Comparison of ENCODE assay signal across 18 mouse cellular contexts in the genomic region with DNA sequence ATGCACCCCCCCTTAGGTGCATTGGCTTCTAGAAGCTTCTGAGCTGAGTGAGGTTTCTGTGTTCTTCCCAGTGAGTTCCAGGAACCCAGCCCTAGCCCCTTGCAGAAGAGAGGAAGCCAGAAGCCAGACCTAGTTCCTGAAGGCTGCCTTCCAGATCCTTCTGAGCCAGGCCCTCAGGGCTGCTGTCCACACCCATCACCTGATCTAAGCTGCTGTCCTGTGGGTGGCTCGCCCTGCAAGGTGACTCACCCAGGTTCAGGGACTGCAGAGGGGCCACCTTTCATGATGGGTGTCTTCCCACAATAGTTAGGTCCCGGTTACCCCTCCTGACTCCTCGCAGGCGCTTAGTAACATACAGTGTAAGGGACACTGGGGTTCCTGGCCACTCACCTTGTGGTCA. TPM values are rescaled to one million over a fixed set of nuclear protein-coding genes. Genes with fewer than 3 reads are reported as not detected.
DNase-seq lines count a peak whose midpoint lies in the region; ATAC-seq and TF ChIP-seq lines count a peak whose summit lies in the region.
"Had no signal": no experiment of that assay in that cellular context is flagged by ENCODE, and none has a peak within 500 bp of the region (broad histone marks: within the 10 kb centered on the region; RNA-seq: fewer than 3 reads in every experiment).

No protein-coding gene starts in this region.

- TF ChIP-seq CTCF in hindbrain, postnatal 0 days (IDR thresholded peaks at IDR 0.05; ENCODE audit: low read depth) = no peak

- no peak for ATAC-seq in heart, embryonic 16.5 days (replicated peaks; ENCODE audit: extremely low read depth, insufficient read depth, low FRiP score)
- ATAC-seq in intestine, embryonic 14.5 days (replicated peaks; ENCODE audit: low FRiP score, low TSS enrichment, low read depth) = no peak
- no peak for ATAC-seq in liver, embryonic 16.5 days (ENCODE audit: low read depth)
- ATAC-seq in hindbrain, postnatal 0 days = no peak
- ATAC-seq: midbrain, embryonic 13.5 days had no signal

- H3K9me3 ChIP-seq in heart, embryonic 16.5 days (replicated peaks; ENCODE audit: control insufficient read depth, low read length) = no peaks in the 10 kb centered on the region
- no peaks in the 10 kb centered on the region for H3K9me3 ChIP-seq in intestine, embryonic 14.5 days (ENCODE audit: control insufficient read depth, low read length)
- no peaks in the 10 kb centered on the region for H3K9me3 ChIP-seq in liver, embryonic 16.5 days (replicated peaks; ENCODE audit: control insufficient read depth, low read length)
- H3K9me3 ChIP-seq in hindbrain, postnatal 0 days (ENCODE audit: low read length) = no peaks in the 10 kb centered on the region
- H3K9me3 ChIP-seq: embryonic facial prominence, embryonic 15.5 days; forebrain, embryonic 12.5 days; hindbrain, embryonic 12.5 days; limb, embryonic 15.5 days; midbrain, embryonic 13.5 days had no signal

- no peak overlapping the region for H3K4me3 ChIP-seq in heart, embryonic 16.5 days (ENCODE audit: low read length)
- no peak overlapping the region for H3K4me3 ChIP-seq in intestine, embryonic 14.5 days (ENCODE audit: low read depth, low read length)
- no peak overlapping the region for H3K4me3 ChIP-seq in liver, embryonic 16.5 days (ENCODE audit: low read depth, low read length)
- H3K4me3 ChIP-seq in hindbrain, postnatal 0 days (ENCODE audit: low read length) = no peak overlapping the region
- H3K4me3 ChIP-seq: embryonic facial prominence, embryonic 15.5 days; forebrain, embryonic 12.5 days; hindbrain, embryonic 12.5 days; limb, embryonic 15.5 days; midbrain, embryonic 13.5 days; myocyte had no signal

- H3K27me3 ChIP-seq in heart, embryonic 16.5 days (ENCODE audit: control insufficient read depth, insufficient read depth, low read length) = no peaks in the 10 kb centered on the region
- H3K27me3 ChIP-seq in intestine, embryonic 14.5 days (replicated peaks; ENCODE audit: control insufficient read depth, insufficient read depth, low read length) = no peaks in the 10 kb centered on the region
- H3K27me3 ChIP-seq in liver, embryonic 16.5 days (ENCODE audit: control insufficient read depth, insufficient read depth, low read depth, low read length) = no peaks in the 10 kb centered on the region
- no peaks in the 10 kb centered on the region for H3K27me3 ChIP-seq in hindbrain, postnatal 0 days (ENCODE audit: insufficient read depth, low read length)
- H3K27me3 ChIP-seq: embryonic facial prominence, embryonic 15.5 days; forebrain, embryonic 12.5 days; limb, embryonic 15.5 days; midbrain, embryonic 13.5 days had no signal

- intact Hi-C loops in heart, postnatal 10 days (cut with DNase I) = no loop called here
- intact Hi-C loops in left cerebral cortex, postnatal 10 days (cut with DNase I) = no loop called here

- peaks cover 13% of the 10 kb centered on the region for H3K36me3 ChIP-seq in heart, embryonic 16.5 days (ENCODE audit: control insufficient read depth, insufficient read depth)
- H3K36me3 ChIP-seq in intestine, embryonic 14.5 days (ENCODE audit: control insufficient read depth, insufficient read depth, low read length) = peaks cover 38% of the 10 kb centered on the region
- H3K36me3 ChIP-seq in liver, embryonic 16.5 days (ENCODE audit: control insufficient read depth, insufficient read depth) = peaks cover 7% of the 10 kb centered on the region
- 0 out of 2 replicates have a peak, but pooled peaks cover 18% of the 10 kb centered on the region for H3K36me3 ChIP-seq in hindbrain, postnatal 0 days (ENCODE audit: insufficient read depth, low read length)

- DNase-seq in heart, postnatal 10 days = no peak
- DNase-seq in 416B (ENCODE audit: low read depth) = peak; percentile 33
- DNase-seq in intestine, embryonic 14.5 days (ENCODE audit: low spot score) = no peak
- no peak for DNase-seq in hindbrain, postnatal 0 days (ENCODE audit: low spot score)
- DNase-seq in spleen, postnatal 14 days (ENCODE audit: low spot score in 2 of 2) = no peak
- DNase-seq in left cerebral cortex, postnatal 10 days (ENCODE audit: extremely low spot score in 1 of 2, low spot score in 2 of 2) = no peak
- DNase-seq: adrenal gland, postnatal 36 days; lung, postnatal 4 days; thymus, adult 2 months had no signal

- peak overlapping the region; percentile 12; the same call in 1 of the 2 replicates for H3K9ac ChIP-seq in heart, embryonic 16.5 days (ENCODE audit: low read length)
- no peak overlapping the region for H3K9ac ChIP-seq in intestine, embryonic 14.5 days (ENCODE audit: low read length)
- no peak overlapping the region for H3K9ac ChIP-seq in liver, embryonic 16.5 days (ENCODE audit: low read depth, low read length)
- no peak overlapping the region for H3K9ac ChIP-seq in hindbrain, postnatal 0 days (replicated peaks; ENCODE audit: low read length)
- H3K9ac ChIP-seq: embryonic facial prominence, embryonic 15.5 days; forebrain, embryonic 12.5 days; hindbrain, embryonic 12.5 days; limb, embryonic 15.5 days; midbrain, embryonic 13.5 days had no signal

- no peak overlapping the region for H3K4me2 ChIP-seq in heart, embryonic 16.5 days (ENCODE audit: low read depth, low read length)
- H3K4me2 ChIP-seq in intestine, embryonic 14.5 days (ENCODE audit: low read length) = no peak overlapping the region
- H3K4me2 ChIP-seq in liver, embryonic 16.5 days (ENCODE audit: low read depth, low read length) = no peak overlapping the region
- no peak overlapping the region for H3K4me2 ChIP-seq in hindbrain, postnatal 0 days (ENCODE audit: low read depth, low read length)
- H3K4me2 ChIP-seq: embryonic facial prominence, embryonic 15.5 days; forebrain, embryonic 12.5 days; hindbrain, embryonic 12.5 days; limb, embryonic 15.5 days; midbrain, embryonic 13.5 days had no signal

- H3K27ac ChIP-seq in heart, embryonic 16.5 days (ENCODE audit: low read length) = no peak overlapping the region
- peak overlapping the region; percentile 22; the same call in 1 of the 2 replicates for H3K27ac ChIP-seq in intestine, embryonic 14.5 days (ENCODE audit: low read depth)
- H3K27ac ChIP-seq in liver, embryonic 16.5 days (ENCODE audit: low read length) = 0 out of 2 replicates have a peak overlapping the region, but pooled peaks have one; percentile 27
- no peak overlapping the region for H3K27ac ChIP-seq in hindbrain, postnatal 0 days
- H3K27ac ChIP-seq: forebrain, embryonic 12.5 days; hindbrain, embryonic 12.5 days; limb, embryonic 15.5 days; midbrain, embryonic 13.5 days had no signal

- H3K4me1 ChIP-seq in heart, embryonic 16.5 days (ENCODE audit: control insufficient read depth, insufficient read depth, low read length) = peaks cover 15% of the 10 kb centered on the region
- H3K4me1 ChIP-seq in intestine, embryonic 14.5 days (replicated peaks; ENCODE audit: control insufficient read depth, insufficient read depth, low read length) = peaks cover 16% of the 10 kb centered on the region
- H3K4me1 ChIP-seq in liver, embryonic 16.5 days (ENCODE audit: control insufficient read depth, low read depth, low read length) = peaks cover 69% of the 10 kb centered on the region
- peaks cover under 1% of the 10 kb centered on the region; the same call in 1 of the 2 replicates for H3K4me1 ChIP-seq in hindbrain, postnatal 0 days (ENCODE audit: insufficient read depth, low read length)

- 90% methylated on average over 4 of the region's 4 CpGs for WGBS in heart, embryonic 16.5 days
- WGBS in intestine, embryonic 14.5 days = 90% methylated on average over 4 of the region's 4 CpGs
- 81% methylated on average over 4 of the region's 4 CpGs for WGBS in liver, embryonic 16.5 days (ENCODE audit: insufficient replicate concordance)
- WGBS in hindbrain, postnatal 0 days = 91% methylated on average over 4 of the region's 4 CpGs

RNA-seq across cellular contexts. Expression of a gene that starts 6.4 kb away (rescaled TPM):
- 252 and 258 TPM in 2 replicates for polyA plus RNA-seq in heart, embryonic 16.5 days (2015; fragmentation: Nextera tagmentation; extraction: Ambion mirVana)
- total RNA-seq in heart, postnatal 10 days (2021) = 10 to 100 TPM; 82.8 to 94.1 TPM
- 290 and 307 TPM in 2 replicates for polyA plus RNA-seq in intestine, embryonic 14.5 days (2014; fragmentation: Nextera tagmentation; extraction: Ambion mirVana)
- polyA plus RNA-seq in liver, embryonic 16.5 days (2015; fragmentation: Nextera tagmentation; extraction: Ambion mirVana) = 104 and 113 TPM in 2 replicates
- 301 and 453 TPM in 2 replicates for total RNA-seq in hindbrain, postnatal 0 days (2014; rRNA removed)
- polyA plus RNA-seq in hindbrain, postnatal 0 days (2015; fragmentation: Nextera tagmentation; extraction: Ambion mirVana) = 188 and 190 TPM in 2 replicates
- 10 to 100 TPM; 68.2 to 80.4 TPM for total RNA-seq in left cerebral cortex, postnatal 10 days (2021)

RNA-seq across cellular contexts. Expression of a gene that starts 19.2 kb away (rescaled TPM):
- polyA plus RNA-seq in heart, embryonic 16.5 days (2015; fragmentation: Nextera tagmentation; extraction: Ambion mirVana) = 35.5 and 36.7 TPM in 2 replicates
- 10 to 100 TPM; 39.6 to 42.9 TPM for total RNA-seq in heart, postnatal 10 days (2021)
- polyA plus RNA-seq in intestine, embryonic 14.5 days (2014; fragmentation: Nextera tagmentation; extraction: Ambion mirVana) = 65.5 and 65.9 TPM in 2 replicates
- 18.9 and 20.5 TPM in 2 replicates for polyA plus RNA-seq in liver, embryonic 16.5 days (2015; fragmentation: Nextera tagmentation; extraction: Ambion mirVana)
- 65.7 and 68.4 TPM in 2 replicates for total RNA-seq in hindbrain, postnatal 0 days (2014; rRNA removed)
- 44.2 and 56.5 TPM in 2 replicates for polyA plus RNA-seq in hindbrain, postnatal 0 days (2015; fragmentation: Nextera tagmentation; extraction: Ambion mirVana)
- total RNA-seq in left cerebral cortex, postnatal 10 days (2021) = 10 to 100 TPM; 11.5 to 15.9 TPM

RNA-seq across cellular contexts. Expression of a gene that starts 19.3 kb away (rescaled TPM):
- 58.7 and 59.3 TPM in 2 replicates for polyA plus RNA-seq in heart, embryonic 16.5 days (2015; fragmentation: Nextera tagmentation; extraction: Ambion mirVana)
- 100 to 1,000 TPM; 178 to 214 TPM for total RNA-seq in heart, postnatal 10 days (2021)
- 94.0 and 114 TPM in 2 replicates for polyA plus RNA-seq in intestine, embryonic 14.5 days (2014; fragmentation: Nextera tagmentation; extraction: Ambion mirVana)
- polyA plus RNA-seq in liver, embryonic 16.5 days (2015; fragmentation: Nextera tagmentation; extraction: Ambion mirVana) = 12.3 and 17.5 TPM in 2 replicates
- total RNA-seq in hindbrain, postnatal 0 days (2014; rRNA removed) = 486 and 650 TPM in 2 replicates
- polyA plus RNA-seq in hindbrain, postnatal 0 days (2015; fragmentation: Nextera tagmentation; extraction: Ambion mirVana) = 90.4 and 96.3 TPM in 2 replicates
- 100 to 1,000 TPM; 147 to 149 TPM for total RNA-seq in left cerebral cortex, postnatal 10 days (2021)

RNA-seq across cellular contexts. Expression of a gene that starts 23.9 kb away (rescaled TPM):
- polyA plus RNA-seq in heart, embryonic 16.5 days (2015; fragmentation: Nextera tagmentation; extraction: Ambion mirVana) = 0.05 TPM in 1 of 2 replicates, not detected in the other
- under 1 TPM in 1 of 2 experiments, not detected in 1; 0.07 TPM for total RNA-seq in heart, postnatal 10 days (2021)
- 0.05 TPM in 2 replicates for polyA plus RNA-seq in intestine, embryonic 14.5 days (2014; fragmentation: Nextera tagmentation; extraction: Ambion mirVana)
- 0.02 TPM in 1 of 2 replicates, not detected in the other for polyA plus RNA-seq in liver, embryonic 16.5 days (2015; fragmentation: Nextera tagmentation; extraction: Ambion mirVana)
- 0.05 and 0.18 TPM in 2 replicates for total RNA-seq in hindbrain, postnatal 0 days (2014; rRNA removed)
- polyA plus RNA-seq in hindbrain, postnatal 0 days (2015; fragmentation: Nextera tagmentation; extraction: Ambion mirVana) = 0.05 and 0.08 TPM in 2 replicates
- total RNA-seq in left cerebral cortex, postnatal 10 days (2021) = under 1 TPM in 1 of 2 experiments, not detected in 1; 0.19 TPM
- total RNA-seq: adrenal gland, postnatal 36 days had no signal
- polyA plus RNA-seq: hindbrain, embryonic 12.5 days had no signal

RNA-seq across cellular contexts. Expression of a gene that starts 38.9 kb away (rescaled TPM):
- polyA plus RNA-seq in heart, embryonic 16.5 days (2015; fragmentation: Nextera tagmentation; extraction: Ambion mirVana) = not detected in 2 replicates
- not detected for total RNA-seq in heart, postnatal 10 days (2021)
- 0.67 and 0.88 TPM in 2 replicates for polyA plus RNA-seq in intestine, embryonic 14.5 days (2014; fragmentation: Nextera tagmentation; extraction: Ambion mirVana)
- polyA plus RNA-seq in liver, embryonic 16.5 days (2015; fragmentation: Nextera tagmentation; extraction: Ambion mirVana) = 0.40 and 0.47 TPM in 2 replicates
- not detected in 2 replicates for total RNA-seq in hindbrain, postnatal 0 days (2014; rRNA removed)
- not detected in 2 replicates for polyA plus RNA-seq in hindbrain, postnatal 0 days (2015; fragmentation: Nextera tagmentation; extraction: Ambion mirVana)
- not detected for total RNA-seq in left cerebral cortex, postnatal 10 days (2021)
- total RNA-seq: adrenal gland, postnatal 36 days; neutrophil, adult 5-6 weeks had no signal
- polyA plus RNA-seq: embryonic facial prominence, embryonic 15.5 days; forebrain, embryonic 12.5 days; hindbrain, embryonic 12.5 days; limb, embryonic 15.5 days; midbrain, embryonic 13.5 days had no signal

Comparison
In these comparisons a context has a peak if more than half of its experiments do, and no peak if none do; other contexts are left out.
1. H3K27ac ChIP-seq: peak in intestine, embryonic 14.5 days (single experiment) and liver, embryonic 16.5 days (single experiment); none in heart, embryonic 16.5 days (single experiment) and hindbrain, postnatal 0 days (single experiment).